Mouse (Mus musculus) lung, adult 2 months (tissue): ENCODE results near the gene Dcbld2.

Experiments used
- CTCF ChIP-seq: fragments of 200-500 bp; IDR thresholded peaks from 2 replicates; pipeline ENCODE4 v1.5.1; 2011; ENCODE audit warnings: mild to moderate bottlenecking, low read length, control low read depth; ENCODE audit not compliant: insufficient read depth
- POLR2A ChIP-seq: fragments of 200-500 bp; IDR thresholded peaks from 2 replicates; pipeline ENCODE4 v1.6.1; 2011; ENCODE audit warnings: low read depth, mild to moderate bottlenecking, control low read depth, low read length, borderline replicate concordance; ENCODE audit errors: extremely low read depth

DNA sequence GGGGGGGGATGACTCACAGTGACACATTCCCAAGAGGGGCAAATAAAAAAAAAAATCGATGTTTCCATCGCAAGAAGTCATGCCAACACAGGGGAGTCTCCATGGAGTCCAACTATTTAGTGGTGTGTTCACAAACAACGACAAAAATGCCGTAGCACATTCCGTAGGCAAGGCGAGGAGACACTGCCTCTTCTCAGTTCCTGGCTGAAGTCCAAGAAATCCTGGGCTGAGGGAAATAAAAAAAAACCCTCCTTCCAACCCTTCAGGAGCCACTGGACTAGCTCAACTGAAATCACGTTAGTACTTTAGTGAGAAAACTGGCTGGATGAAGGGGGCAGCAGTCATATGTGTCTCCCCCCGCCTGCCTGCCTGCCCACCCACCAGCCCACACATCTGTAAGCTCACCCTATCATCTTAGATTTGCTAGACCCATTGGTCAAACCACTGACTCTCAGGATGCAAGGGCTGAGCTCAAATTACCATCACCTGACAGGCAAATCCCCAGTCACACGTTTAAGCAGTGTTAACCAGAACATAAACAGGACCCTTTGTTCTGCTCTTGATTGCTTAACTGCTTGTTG lies 104.0 kb downstream of the Dcbld2 start:
- no peak for TF ChIP-seq CTCF
- no peak for TF ChIP-seq POLR2A
